Mouse (Mus musculus): ENCODE data around the gene Coq10b. TPM values are rescaled to one million over a fixed set of nuclear protein-coding genes. Genes with fewer than 3 reads are reported as not detected.
"Not testable (repeated sequence)": the region's sequence is repeated elsewhere in the genome, so short reads cannot be mapped to it uniquely, and the experiment has no call there.

The Coq10b gene
- 21.1 and 22.9 TPM in 2 replicates for polyA plus RNA-seq (2014; fragmentation: Nextera tagmentation; extraction: Ambion mirVana)

DNA sequence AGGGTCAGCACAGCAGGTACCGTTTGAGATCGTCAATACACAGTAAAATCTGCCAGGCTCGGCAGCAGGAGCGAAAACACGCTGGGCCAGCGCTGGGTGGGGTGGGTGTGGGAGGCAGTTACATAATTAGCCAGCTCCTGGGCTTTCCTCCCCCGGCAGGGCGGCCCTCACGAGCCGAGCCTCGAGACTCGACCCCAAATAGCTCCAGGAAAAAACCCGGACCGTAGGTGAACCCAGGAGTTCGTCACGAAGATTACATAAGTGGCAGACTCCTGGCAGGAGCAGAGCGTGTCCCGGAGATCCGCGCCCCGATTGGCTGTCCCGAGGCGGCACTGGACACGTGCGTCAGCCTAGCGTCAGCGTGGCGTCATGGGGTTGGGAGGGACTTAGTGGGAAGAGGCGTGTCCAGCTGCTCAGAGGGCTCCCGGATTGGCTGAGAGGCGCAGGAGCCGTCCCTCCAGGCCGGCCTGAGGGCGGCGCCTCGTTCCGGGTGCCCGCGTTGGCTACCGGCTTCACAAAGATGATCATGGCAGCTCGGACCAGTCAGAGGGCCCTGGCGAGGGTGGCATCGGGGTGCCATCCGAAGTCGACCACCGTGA, at the start of gene Coq10b:
Gene Coq10b, plus strand, starts transcription at position 416 of the 599 bp plus-strand sequence.
- Histone ChIP-seq H3K36me3 (ENCODE audit: insufficient read depth) (peaks cover 2% of the 10 kb centered on the region; the same call in 1 of the 2 replicates), H3K27ac (ENCODE audit: low read depth) (peak within 1 kb of the TSS; percentile 83), H3K27me3 (ENCODE audit: insufficient read depth, low read length) (no peaks in the 10 kb centered on the region), H3K9me3 (ENCODE audit: low read depth, low read length) (no peaks in the 10 kb centered on the region), H3K4me1 (ENCODE audit: insufficient read depth) (peaks cover 5% of the 10 kb centered on the region; the same call in 1 of the 2 replicates), H3K9ac (peak within 1 kb of the TSS; percentile 71), H3K4me3 (ENCODE audit: low read depth, low read length) (peak within 1 kb of the TSS; percentile 70), H3K4me2 (peak within 1 kb of the TSS; percentile 91)
- peak; percentile 100 for DNase-seq
- peak; percentile 100 for ATAC-seq (ENCODE audit: insufficient read depth)
- WGBS: under 1% methylated on average over 46 of the region's 46 CpGs
- TF ChIP-seq CTCF (IDR thresholded peaks at IDR 0.05; ENCODE audit: low read depth): no peak; the same call in 1 of the 2 replicates

DNA sequence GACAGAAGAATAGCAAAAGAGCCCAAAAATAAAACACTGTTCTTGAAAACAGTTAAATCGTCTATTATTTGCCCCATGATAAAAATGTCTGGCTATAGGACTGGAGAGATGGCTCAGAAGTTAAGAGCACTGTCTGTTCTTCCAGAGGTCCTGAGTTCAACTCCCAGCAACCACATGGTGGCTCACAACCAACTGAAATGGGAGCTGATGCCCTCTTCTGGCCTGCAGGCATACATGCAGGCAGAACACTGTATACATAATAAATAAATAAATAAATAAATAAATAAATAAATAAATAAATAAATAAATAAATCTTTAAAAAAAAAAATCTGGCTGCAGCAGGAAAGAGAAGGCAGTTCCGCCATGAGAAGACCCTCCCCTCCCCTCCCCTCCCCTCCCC, 44.3 kb upstream of the Coq10b start:
- H3K27ac ChIP-seq (ENCODE audit: low read depth); DNase-seq; H3K9ac ChIP-seq; ATAC-seq (ENCODE audit: insufficient read depth); H3K9me3 ChIP-seq (ENCODE audit: low read depth, low read length); H3K4me3 ChIP-seq (ENCODE audit: low read depth, low read length); H3K4me2 ChIP-seq; H3K27me3 ChIP-seq (ENCODE audit: insufficient read depth, low read length); H3K4me1 ChIP-seq (ENCODE audit: insufficient read depth): not testable (repeated sequence)
- TF ChIP-seq CTCF (IDR thresholded peaks at IDR 0.05; ENCODE audit: low read depth): peak; percentile 29
- WGBS: 91% methylated on average over 2 of the region's 2 CpGs
- H3K36me3 ChIP-seq (ENCODE audit: insufficient read depth): peaks cover 85% of the 10 kb centered on the region

DNA sequence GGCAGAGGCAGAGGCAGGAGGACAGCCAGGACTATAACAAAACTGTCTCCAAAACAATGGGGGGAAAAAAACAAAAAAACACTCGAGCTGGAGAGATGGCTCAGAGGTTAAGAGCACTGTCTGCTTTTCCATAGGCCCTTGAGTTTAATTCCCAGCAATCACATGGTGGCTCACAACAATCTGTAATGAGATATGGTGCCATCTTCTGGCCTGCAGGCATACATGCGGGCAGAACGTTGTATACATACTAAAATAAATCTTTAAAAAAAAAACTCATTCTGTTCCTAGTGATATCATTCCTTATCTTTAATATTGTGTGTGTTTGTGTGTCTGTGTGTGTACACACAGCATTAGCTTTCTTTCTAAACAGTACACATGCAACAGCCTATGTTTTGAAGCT, 40.1 kb upstream of the Coq10b start:
- H3K9ac ChIP-seq: no peak overlapping the region
- H3K36me3 ChIP-seq (ENCODE audit: insufficient read depth): peaks cover 89% of the 10 kb centered on the region
- H3K4me3 ChIP-seq (ENCODE audit: low read depth, low read length): no peak overlapping the region
- no peak; the same call in 1 of the 2 replicates for ATAC-seq (ENCODE audit: insufficient read depth)
- no peaks in the 10 kb centered on the region for H3K27me3 ChIP-seq (ENCODE audit: insufficient read depth, low read length)
- DNase-seq: peak; percentile 24
- H3K27ac ChIP-seq (ENCODE audit: low read depth): no peak overlapping the region
- 57% methylated on average over 3 of the region's 3 CpGs for WGBS
- TF ChIP-seq CTCF (IDR thresholded peaks at IDR 0.05; ENCODE audit: low read depth): peak; percentile 15; the same call in 1 of the 2 replicates
- H3K4me2 ChIP-seq: no peak overlapping the region
- no peaks in the 10 kb centered on the region for H3K4me1 ChIP-seq (ENCODE audit: insufficient read depth)
- H3K9me3 ChIP-seq (ENCODE audit: low read depth, low read length): no peaks in the 10 kb centered on the region

DNA sequence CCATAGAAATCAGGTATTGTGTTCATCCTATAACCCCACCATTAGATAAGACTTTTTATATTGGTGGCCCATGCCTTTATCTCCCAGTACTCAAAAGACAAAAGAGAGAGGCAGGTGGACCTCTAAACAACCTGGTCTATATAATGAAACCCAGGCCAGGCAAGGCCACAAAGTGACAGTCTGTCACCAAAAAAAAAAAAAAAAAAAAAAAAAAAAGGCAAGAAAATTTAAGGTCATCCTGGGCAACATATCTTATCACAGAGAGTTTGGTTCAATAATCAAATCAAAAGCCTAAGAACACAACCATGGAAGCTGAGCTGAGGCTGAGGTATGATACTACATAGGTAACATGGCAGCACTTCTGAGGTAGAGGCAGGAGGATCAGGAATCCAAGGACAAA, 30.7 kb upstream of the Coq10b start:
- no peak overlapping the region for H3K4me2 ChIP-seq
- peaks cover 23% of the 10 kb centered on the region for H3K36me3 ChIP-seq (ENCODE audit: insufficient read depth)
- H3K4me1 ChIP-seq (ENCODE audit: insufficient read depth): peaks cover 5% of the 10 kb centered on the region; the same call in 1 of the 2 replicates
- no peak for TF ChIP-seq CTCF (IDR thresholded peaks at IDR 0.05; ENCODE audit: low read depth)
- H3K27ac ChIP-seq (ENCODE audit: low read depth): no peak overlapping the region
- no peaks in the 10 kb centered on the region for H3K27me3 ChIP-seq (ENCODE audit: insufficient read depth, low read length)
- no peak for DNase-seq
- H3K9ac ChIP-seq: no peak overlapping the region
- ATAC-seq (ENCODE audit: insufficient read depth): no peak
- no peak overlapping the region for H3K4me3 ChIP-seq (ENCODE audit: low read depth, low read length)
- no peaks in the 10 kb centered on the region for H3K9me3 ChIP-seq (ENCODE audit: low read depth, low read length)

DNA sequence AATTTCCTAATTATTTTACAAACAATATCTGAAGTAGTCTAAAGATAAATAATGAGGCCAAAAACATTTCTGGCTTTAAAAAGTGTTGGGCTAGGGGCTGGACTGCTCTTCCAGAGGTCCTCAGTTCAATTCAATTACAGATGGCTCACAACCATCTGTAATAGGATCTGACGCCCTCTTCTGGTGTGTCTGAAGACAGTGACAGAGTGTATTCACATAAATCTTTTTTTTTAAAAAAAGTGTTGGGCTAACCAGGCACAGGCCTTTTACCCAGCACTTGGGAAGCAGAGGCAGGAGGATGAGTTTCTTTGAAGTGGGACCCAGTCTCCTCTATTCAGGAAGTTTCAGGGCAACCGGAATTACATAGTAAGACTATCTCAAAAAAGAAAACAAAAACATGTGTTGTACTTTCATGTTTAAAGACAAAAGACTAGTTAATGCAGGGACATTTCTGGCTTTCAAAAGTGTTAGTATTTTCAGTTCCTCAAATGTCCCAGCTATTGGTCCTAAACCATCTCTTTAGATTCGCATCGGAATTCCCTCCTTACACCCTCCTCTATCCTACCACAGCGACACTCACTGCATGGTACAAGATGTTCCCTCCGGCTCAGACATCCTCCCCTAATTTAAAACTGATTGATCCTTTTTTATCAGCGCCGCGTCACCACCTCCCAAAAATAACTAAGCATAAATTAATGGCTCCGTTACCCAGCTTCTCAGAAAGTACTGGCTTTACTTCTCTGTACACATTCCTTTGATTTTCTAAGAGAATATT, 26.7 kb upstream of the Coq10b start:
- 6% methylated on average over 10 of the region's 10 CpGs for WGBS
- Histone ChIP-seq H3K4me1 (ENCODE audit: insufficient read depth) (peaks cover 5% of the 10 kb centered on the region; the same call in 1 of the 2 replicates), H3K36me3 (ENCODE audit: insufficient read depth) (0 out of 2 replicates have a peak, but pooled peaks cover 2% of the 10 kb centered on the region), H3K4me3 (ENCODE audit: low read depth, low read length) (peak overlapping the region; percentile 98), H3K4me2 (peak overlapping the region; percentile 82), H3K9me3 (ENCODE audit: low read depth, low read length) (no peaks in the 10 kb centered on the region), H3K27ac (ENCODE audit: low read depth) (peak overlapping the region; percentile 97; the same call in 1 of the 2 replicates), H3K27me3 (ENCODE audit: insufficient read depth, low read length) (no peaks in the 10 kb centered on the region), H3K9ac (peak overlapping the region; percentile 99)
- ATAC-seq (ENCODE audit: insufficient read depth) (no peak), DNase-seq (peak; percentile 48)
- TF ChIP-seq CTCF (IDR thresholded peaks at IDR 0.05; ENCODE audit: low read depth): 0 out of 2 replicates have a peak, but pooled peaks have one; percentile 11

DNA sequence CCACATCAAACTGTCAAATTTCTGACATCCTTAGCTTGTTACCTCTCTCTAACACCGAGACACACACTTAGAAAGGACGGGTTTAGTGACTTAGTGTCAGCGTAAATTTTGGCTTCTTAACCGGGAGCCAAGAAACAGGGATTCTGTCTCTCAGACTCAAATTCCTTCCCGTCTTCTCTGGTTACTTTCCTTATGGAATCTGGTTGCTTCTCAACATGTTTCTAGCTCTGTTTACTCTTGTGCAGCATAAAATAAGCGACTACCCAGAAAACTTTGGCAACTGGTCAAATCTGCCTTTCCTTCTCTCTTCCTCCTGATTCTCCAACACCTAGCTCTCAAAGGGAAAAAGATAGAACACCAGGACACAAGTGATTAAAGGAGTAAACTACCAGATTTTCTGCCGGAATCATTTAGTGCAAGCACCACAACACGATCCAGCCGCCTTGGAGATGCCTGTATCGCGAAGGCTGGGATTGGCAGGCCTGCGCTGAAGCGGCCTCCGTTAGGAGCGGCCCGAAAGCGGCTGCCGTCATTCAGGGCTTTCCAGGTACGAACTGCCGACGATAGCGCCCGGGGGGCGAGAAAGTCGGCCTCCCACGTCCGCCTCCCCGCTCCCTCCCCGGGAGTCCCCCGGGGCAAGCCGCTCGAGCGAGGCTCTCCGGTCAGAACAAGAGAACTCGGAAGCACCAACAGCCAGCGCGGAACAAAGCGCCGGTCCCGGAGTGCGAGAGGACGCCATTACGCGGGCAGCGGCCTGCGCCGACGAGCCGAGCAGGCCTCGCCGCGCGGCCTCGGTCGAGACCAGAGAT, 25.9 kb upstream of the Coq10b start:
- Histone ChIP-seq H3K9ac (peak overlapping the region; percentile 99), H3K4me3 (ENCODE audit: low read depth, low read length) (peak overlapping the region; percentile 98), H3K27ac (ENCODE audit: low read depth) (peak overlapping the region; percentile 97), H3K36me3 (ENCODE audit: insufficient read depth) (0 out of 2 replicates have a peak, but pooled peaks cover 2% of the 10 kb centered on the region), H3K9me3 (ENCODE audit: low read depth, low read length) (no peaks in the 10 kb centered on the region), H3K4me2 (peak overlapping the region; percentile 82), H3K27me3 (ENCODE audit: insufficient read depth, low read length) (no peaks in the 10 kb centered on the region), H3K4me1 (ENCODE audit: insufficient read depth) (peaks cover 5% of the 10 kb centered on the region; the same call in 1 of the 2 replicates)
- TF ChIP-seq CTCF (IDR thresholded peaks at IDR 0.05; ENCODE audit: low read depth): no peak
- DNase-seq: peak; percentile 61
- ATAC-seq (ENCODE audit: insufficient read depth): peak; percentile 59
- under 1% methylated on average over 55 of the region's 55 CpGs for WGBS

Measured in lung, embryonic 14.5 days (tissue).